Mouse (Mus musculus): Measurements from ENCODE around the gene Ykt6. TPM values are rescaled to one million over a fixed set of nuclear protein-coding genes. Genes with fewer than 3 reads are reported as not detected.
A peak's percentile ranks its signal among the peaks of the same experiment; 100 is the strongest.
"Not testable (repeated sequence)": the region's sequence is repeated elsewhere in the genome, so short reads cannot be mapped to it uniquely, and the experiment has no call there.

Ykt6 gene
- total RNA-seq, 2 experiments from 2014 or later, result 82.9 to 87.6 TPM

- intact Hi-C loops (cut with DNase I), result no loop called here
- no peak for DNase-seq (ENCODE audit: low spot score in 2 of 2)
Measured at GRCm38 (mm10) chr11:5983629-5984028, 28.1 kb downstream of the Ykt6 start.

GRCm38 (mm10) chr11:5988126-5988525, 32.6 kb downstream of the Ykt6 start:
- intact Hi-C loops (cut with DNase I), result no loop called here
- DNase-seq (ENCODE audit: low spot score in 2 of 2), result no peak

GRCm38 (mm10) chr11:5989954-5990593, 34.6 kb downstream of the Ykt6 start:
- DNase-seq (ENCODE audit: low spot score in 2 of 2), result no peak
- intact Hi-C loops (cut with DNase I), result loop anchor here (5.0 kb wide), 1 partner anchor 272 kb away; no protein-coding TSS in a partner anchor

- intact Hi-C loops (cut with DNase I), result loop anchor here (5.0 kb wide), 1 partner anchor 271 kb away; no protein-coding TSS in a partner anchor
Measured at GRCm38 (mm10) chr11:5990910-5991309, 35.4 kb downstream of the Ykt6 start.

GRCm38 (mm10) chr11:5994212-5994611, 38.7 kb downstream of the Ykt6 start:
- intact Hi-C loops (cut with DNase I), result loop anchor here (5.0 kb wide), 1 partner anchor 268 kb away; no protein-coding TSS in a partner anchor
- DNase-seq (ENCODE audit: low spot score in 2 of 2), result no peak

More at GRCm38 (mm10) chr11:5990910-5991309, 35.4 kb downstream of the Ykt6 start:
- no peak for DNase-seq (ENCODE audit: low spot score in 2 of 2)

- intact Hi-C loops (cut with DNase I), result loop anchor here (5.0 kb wide), 1 partner anchor 267 kb away; no protein-coding TSS in a partner anchor
- no peak for DNase-seq (ENCODE audit: low spot score in 2 of 2)
Measured at GRCm38 (mm10) chr11:5994880-5995279, 39.4 kb downstream of the Ykt6 start.

GRCm38 (mm10) chr11:5995989-5996388, 40.5 kb downstream of the Ykt6 start:
- peak; percentile 81 for DNase-seq (ENCODE audit: low spot score in 2 of 2)
- intact Hi-C loops (cut with DNase I), result loop anchor here (1.0 to 2.0 kb wide), 2 partner anchors 31 to 192 kb away; no protein-coding TSS in a partner anchor

GRCm38 (mm10) chr11:5998472-5998871, 43.0 kb downstream of the Ykt6 start:
- intact Hi-C loops (cut with DNase I), result no loop called here

GRCm38 (mm10) chr11:5999832-6000771, 44.6 kb downstream of the Ykt6 start:
- peak; percentile 85 to 98 for DNase-seq (ENCODE audit: low spot score in 2 of 2)
- intact Hi-C loops (cut with DNase I), result loop anchor here (1.0 to 5.0 kb wide), 3 partner anchors 17 to 119 kb away; partner anchors contain the start of gene Camk2b

More at GRCm38 (mm10) chr11:5998472-5998871, 43.0 kb downstream of the Ykt6 start:
- no peak for DNase-seq (ENCODE audit: low spot score in 2 of 2)

GRCm38 (mm10) chr11:6000961-6001682, 45.6 kb downstream of the Ykt6 start:
- DNase-seq (ENCODE audit: low spot score in 2 of 2), result no peak
- intact Hi-C loops (cut with DNase I), result loop anchor here (1.0 to 5.0 kb wide), 3 partner anchors 16 to 118 kb away; partner anchors contain the start of gene Camk2b

GRCm38 (mm10) chr11:6001981-6002649, 46.6 kb downstream of the Ykt6 start:
- DNase-seq (ENCODE audit: low spot score in 2 of 2), result peak in 1 of 2 experiments; percentile 88
- intact Hi-C loops (cut with DNase I), result loop anchor here (5.0 kb wide), 1 partner anchor 65 kb away; the partner anchor contains the start of gene Camk2b

- intact Hi-C loops (cut with DNase I), result loop anchor here (5.0 kb wide), 1 partner anchor 64 kb away; the partner anchor contains the start of gene Camk2b
Measured at GRCm38 (mm10) chr11:6003046-6003639, 47.6 kb downstream of the Ykt6 start.

GRCm38 (mm10) chr11:6005374-6006043, 50.0 kb downstream of the Ykt6 start:
- DNase-seq (ENCODE audit: low spot score in 2 of 2); intact Hi-C loops (cut with DNase I): not testable (repeated sequence)

More at GRCm38 (mm10) chr11:6003046-6003639, 47.6 kb downstream of the Ykt6 start:
- DNase-seq (ENCODE audit: low spot score in 2 of 2), result no peak

GRCm38 (mm10) chr11:6006351-6007009, 51.0 kb downstream of the Ykt6 start:
- intact Hi-C loops (cut with DNase I); DNase-seq (ENCODE audit: low spot score in 2 of 2): not testable (repeated sequence)

- DNase-seq (ENCODE audit: low spot score in 2 of 2); intact Hi-C loops (cut with DNase I): not testable (repeated sequence)
Measured at GRCm38 (mm10) chr11:6007010-6007778, 51.7 kb downstream of the Ykt6 start.

GRCm38 (mm10) chr11:6007779-6008128, 52.3 kb downstream of the Ykt6 start:
- intact Hi-C loops (cut with DNase I); DNase-seq (ENCODE audit: low spot score in 2 of 2): not testable (repeated sequence)
